Mouse (Mus musculus) testis, postnatal 10 days (tissue): Measurements from ENCODE around the gene Coa4.
"Not testable (repeated sequence)": the region's sequence is repeated elsewhere in the genome, so short reads cannot be mapped to it uniquely, and the experiment has no call there.

Experiments used
- DNase-seq: peaks from one replicate; pipeline ENCODE4 v3.0.0; 2021; ENCODE audit warnings: low spot score

Coa4 gene

DNA sequence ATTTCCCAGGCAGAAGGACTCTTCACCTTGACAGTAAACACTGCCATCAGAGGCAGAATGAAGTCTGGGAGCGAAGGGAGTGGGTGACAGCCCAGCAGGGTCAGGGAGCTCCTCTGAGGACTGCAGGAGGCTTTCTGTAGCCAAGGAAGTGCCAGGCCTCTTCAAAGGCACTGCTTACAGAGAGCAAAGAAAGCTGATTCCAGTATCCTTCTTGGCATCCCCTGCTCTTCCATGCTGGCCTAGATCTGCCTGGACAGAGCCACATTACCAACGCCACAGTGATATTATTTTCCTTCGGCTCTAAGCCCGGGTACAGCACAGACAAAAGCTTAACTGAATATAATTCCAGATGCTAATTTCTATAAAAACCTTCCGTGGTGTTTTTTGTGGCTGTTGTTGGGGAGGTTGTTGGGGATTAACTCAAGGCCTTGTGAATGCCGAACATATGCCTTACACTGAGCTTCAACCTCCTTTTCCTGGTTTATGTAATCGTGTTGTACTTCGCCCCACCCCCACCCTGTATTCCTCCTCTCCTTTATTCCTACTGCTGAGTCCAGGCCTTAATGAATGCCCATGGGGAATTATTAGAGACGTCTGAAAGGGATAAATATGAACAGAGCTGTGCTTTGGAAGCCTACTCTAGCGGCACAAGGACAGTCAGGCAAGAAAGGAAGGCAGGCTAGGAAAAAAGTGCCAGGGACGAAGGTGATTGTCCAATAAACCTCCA lies 25.2 kb downstream of the Coa4 start:
- DNase-seq: no peak

DNA sequence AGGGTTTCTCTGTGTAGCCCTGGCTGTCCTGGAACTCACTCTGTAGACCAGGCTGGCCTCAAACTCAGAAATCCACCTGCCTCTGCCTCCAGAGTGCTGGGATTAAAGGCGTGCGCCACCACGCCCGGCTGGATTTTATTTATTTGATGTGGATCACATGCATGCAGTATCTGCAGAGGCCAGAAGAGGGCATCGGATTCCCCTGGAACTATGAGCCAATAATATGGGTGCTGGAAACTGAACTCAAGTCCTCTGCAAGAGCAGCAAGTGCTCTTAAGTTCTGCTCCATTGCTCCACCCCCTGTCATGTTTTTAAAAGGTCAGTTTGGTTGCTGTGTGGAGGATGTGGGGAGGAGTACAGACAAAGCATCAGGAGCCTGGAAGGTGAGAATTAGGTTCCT lies 30.4 kb downstream of the Coa4 start:
- DNase-seq: not testable (repeated sequence)

GRCm38 (mm10) chr7:100569907-100570306 lies 33.0 kb downstream of the Coa4 start:
- no peak for DNase-seq

- no peak for DNase-seq
These were observed 34.3 kb downstream of the Coa4 start for GRCm38 (mm10) chr7:100570930-100571715.

DNA sequence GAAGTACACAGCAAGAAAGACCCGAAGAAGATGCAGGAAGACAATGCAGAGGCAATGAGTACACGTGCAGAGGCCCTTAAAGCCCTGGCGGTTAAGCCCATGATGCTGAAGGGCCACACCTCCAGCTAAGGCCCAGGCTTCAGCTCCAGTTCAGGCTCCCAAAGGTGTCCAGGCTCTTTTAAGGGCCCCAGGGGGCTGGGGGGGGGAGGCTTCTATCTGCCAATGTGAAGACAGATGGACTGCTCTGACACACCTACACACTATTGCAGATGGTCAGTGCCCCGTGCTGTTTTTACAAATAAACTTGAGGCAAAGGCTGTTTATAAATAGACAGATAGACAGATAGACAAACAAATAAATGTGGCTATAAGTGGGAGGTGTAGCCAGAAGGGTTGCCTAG lies 35.2 kb downstream of the Coa4 start:
- no peak for DNase-seq

- DNase-seq: no peak
These were observed 35.8 kb downstream of the Coa4 start for GRCm38 (mm10) chr7:100572704-100573103.

DNA sequence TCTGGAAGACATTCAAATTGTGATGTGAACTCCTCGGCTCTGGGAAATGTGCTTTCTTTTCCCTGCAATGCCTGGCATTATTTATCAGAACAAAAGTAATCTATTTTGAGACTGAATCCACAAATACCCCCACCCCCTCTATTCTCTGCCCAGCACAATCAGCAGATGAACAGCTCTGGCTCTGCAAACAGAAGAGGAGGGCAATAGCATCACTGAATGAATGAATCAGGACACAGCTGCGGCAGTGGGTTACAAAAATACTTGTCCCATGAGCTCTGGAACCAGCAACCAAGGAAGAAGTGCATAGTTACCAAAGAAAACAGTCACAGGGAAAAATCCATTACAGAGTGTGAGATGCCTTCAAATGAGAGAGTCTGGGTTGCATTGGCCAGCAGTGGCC lies 41.9 kb downstream of the Coa4 start:
- no peak for DNase-seq

- DNase-seq: no peak
These were observed 45.4 kb downstream of the Coa4 start for GRCm38 (mm10) chr7:100582235-100582634.

GRCm38 (mm10) chr7:100582727-100583236 lies 45.9 kb downstream of the Coa4 start:
- peak; percentile 93 for DNase-seq

- DNase-seq: no peak
These were observed 52.9 kb downstream of the Coa4 start for GRCm38 (mm10) chr7:100589816-100590215.
